Mouse (Mus musculus) CD8-positive naive resting alpha-beta T cell, adult 2 months (primary cell): ENCODE data around the gene Rin2.

Source experiments
- DNase-seq, 2 experiments: peaks; one replicate each; pipeline ENCODE4 v3.0.0; 2022; ENCODE audit warnings: low read depth in 2 of 2, low spot score in 2 of 2

Gene Rin2

DNA sequence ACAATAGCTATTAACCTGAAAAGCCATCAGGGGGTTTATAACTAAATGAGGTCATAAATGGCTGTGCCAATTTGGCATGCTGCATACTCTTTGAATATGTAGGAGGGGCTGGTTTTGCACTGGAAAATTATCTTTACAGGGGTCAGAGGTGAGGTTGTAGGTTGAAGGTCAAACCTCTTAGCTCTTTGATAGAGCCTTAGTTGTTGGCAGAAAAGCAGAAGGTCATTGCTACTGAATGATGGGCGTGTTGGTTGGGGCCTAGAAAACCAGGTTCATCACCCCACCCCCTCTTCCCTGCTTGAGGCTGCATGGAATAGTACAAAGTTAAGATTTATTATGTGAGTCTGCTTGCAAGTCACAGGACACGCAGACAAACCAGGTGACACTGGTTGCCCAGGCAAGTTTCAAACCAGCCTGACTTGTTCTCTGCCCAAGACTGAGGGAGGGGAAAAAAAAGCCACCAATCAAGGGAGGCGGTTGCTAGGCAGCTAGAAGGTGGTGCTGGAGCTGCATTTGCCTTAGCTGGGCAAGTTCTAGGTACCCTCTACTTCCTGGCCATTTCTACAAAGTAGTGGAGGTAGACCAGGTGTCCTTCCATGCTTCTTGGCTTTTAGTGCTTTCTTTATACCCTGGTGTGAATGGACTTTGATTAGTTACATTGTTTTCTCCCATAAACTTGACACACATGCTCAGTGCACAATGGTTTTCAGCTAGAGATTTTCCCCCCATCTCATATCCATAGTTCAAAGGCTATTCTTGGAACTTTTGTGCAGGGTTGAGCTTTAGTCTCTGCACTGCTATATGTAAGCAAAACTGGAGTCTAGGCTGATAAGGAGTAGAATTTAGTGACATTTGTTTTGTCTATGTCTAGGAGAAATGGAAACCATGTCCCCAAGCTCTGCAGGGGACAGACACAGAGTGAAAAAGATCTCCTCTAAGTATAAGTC, 148.0 kb downstream of the Rin2 start:
- DNase-seq: no peak

DNA sequence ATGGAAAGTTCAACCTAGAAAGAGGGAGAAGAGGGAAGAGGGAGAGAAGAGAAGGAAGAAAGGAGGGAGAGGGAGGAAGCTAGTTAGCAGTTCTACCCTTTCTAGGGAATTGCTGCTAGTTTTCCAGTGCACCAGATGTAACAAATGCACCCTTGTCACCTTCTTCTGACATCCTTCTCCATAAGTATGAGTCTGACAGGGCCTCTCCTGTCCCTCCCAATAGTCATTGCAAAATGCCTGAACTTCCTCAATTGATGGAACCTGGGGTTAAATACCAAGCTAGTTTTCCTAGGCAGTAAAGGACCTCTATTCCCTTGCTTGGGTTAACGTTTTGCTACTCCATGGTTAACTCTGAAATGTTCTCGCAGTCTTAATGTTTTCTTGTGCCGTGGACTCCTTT, 149.7 kb downstream of the Rin2 start:
- no peak for DNase-seq

DNA sequence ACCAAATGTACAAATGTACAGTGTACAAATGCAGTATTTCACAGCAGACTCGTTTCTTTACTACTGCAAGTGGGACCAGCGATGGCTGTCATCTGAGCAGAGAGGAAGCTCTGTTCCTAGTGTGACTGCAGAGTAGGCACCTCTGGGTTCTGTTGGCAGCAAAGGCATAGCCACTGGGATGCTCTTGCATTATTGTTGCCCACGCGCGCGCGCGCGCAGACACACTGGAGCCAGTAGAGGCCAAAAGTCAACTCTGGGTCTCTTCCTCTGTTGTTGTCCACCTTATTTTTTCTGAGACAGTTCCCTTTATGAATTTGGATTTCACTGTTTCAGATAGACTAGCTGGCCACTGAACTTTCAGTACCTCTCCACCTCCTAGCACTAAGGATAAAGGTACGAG, 150.2 kb downstream of the Rin2 start:
- DNase-seq: no peak

DNA sequence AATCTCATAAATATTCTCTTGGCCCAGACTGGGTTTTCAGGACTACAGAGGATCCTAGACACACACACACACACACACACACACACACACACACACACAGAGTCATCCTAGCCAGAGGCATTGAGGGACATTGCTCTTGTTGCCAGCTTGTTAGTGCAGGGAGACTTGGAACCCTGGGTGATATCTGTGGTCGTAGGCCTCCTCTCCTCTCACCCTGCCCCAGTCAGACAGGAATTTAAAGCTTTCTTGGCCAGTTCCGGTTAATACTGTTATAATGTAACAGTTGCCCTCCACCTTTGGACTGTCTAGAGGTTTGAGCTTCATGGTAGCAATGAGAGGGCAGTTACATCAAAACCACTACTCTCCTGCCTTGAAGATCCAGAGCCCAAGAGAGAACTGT, 152.9 kb downstream of the Rin2 start:
- DNase-seq: no peak

DNA sequence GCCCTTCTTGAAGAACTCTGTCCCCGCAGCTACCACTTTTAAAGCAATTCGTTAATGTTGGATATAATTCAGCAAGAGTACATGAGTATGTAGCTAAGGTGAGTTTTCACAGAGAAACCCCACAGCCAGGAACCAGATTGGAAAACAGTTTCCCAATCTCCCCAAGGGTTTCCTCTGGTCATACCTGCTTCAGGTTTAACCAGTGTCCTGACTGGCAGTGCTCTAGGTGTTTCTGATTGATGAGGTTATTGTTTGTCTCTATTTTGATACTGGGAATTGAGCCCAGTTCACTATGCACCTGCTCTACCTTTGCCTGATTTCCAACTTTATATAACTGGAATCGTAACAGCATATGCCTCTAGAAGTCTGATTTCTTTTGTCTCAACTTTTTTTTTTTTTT, 153.6 kb downstream of the Rin2 start:
- DNase-seq: no peak

DNA sequence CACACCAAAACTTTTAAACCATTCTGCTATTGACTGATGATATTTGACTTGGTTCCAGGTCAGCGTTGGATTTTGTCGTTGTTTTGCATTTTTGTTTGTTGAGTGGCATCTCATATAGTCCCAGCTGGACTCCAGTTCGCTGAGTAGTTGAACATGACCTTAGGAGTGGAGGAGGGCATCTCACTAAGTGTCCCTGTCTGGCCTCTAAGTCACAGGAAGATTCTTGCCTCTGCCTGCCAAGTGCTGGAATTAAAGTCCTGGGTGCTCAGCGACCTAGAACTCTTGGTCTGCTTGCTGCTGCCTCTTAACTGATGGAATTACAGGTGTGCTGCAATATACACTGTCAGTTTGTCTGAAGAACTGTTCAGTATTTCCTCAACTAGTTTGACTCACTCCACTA, 154.2 kb downstream of the Rin2 start:
- no peak for DNase-seq

DNA sequence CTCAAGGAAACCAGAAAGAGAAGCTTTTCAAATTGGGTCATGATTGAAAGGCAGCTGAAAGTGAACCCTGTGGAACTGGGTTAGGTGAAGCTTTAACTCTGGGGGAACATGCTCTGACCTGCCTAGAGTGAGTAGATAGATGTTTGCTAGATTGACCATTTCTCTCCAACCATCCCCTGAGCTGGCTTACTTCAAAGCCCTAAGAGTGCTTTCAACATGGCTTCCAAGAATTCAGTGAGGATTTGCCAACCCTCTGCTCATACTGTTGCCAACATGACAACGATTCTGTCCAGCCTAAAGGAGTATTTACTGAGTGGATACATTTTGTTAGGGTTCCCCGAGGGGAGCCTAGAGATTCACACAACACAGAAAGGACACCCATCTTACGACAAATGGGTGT, 155.4 kb downstream of the Rin2 start:
- no peak for DNase-seq

DNA sequence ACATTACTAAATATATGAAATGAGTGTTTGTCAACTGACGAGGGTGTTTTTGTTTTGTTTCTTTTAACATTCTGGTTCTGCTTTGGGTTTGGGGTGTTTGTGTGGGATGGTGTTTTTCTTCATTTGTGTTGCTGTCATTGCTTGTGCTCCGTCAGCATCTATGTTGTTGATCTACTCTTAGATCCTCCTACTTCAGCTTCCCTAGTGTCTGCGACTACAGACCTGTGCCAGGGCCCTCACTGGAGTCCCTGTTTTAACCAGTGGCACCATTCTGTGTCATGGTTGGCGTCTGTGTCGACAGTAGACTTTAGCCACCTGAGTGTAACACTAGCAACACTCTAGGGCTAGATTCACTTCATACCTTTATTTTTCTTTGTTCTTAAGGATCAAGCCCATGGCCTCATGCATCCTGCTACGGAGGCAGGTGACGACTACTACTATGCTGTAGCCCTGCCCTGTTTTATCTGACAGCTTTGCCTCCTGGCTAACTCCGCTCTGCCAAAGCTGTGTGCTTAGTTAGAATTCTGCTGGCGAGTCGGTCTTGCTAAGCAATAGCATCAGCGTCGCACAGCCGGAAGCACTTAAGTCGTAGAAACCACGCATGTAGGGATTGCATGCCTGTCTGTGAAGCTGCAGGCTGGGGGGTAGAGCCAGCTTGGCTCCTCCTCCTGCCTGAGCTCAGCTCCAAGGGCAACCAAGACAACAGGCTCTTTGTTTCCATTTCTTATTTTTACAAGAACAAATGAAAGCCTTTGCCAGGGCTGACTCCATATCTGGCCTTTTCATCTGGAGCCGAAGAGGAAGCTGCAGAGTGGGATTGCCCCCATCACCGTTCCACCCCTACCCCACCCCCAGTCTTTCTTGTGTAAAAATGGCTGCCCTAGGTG, 157.2 kb downstream of the Rin2 start:
- DNase-seq: peak; percentile 12 to 13

DNA sequence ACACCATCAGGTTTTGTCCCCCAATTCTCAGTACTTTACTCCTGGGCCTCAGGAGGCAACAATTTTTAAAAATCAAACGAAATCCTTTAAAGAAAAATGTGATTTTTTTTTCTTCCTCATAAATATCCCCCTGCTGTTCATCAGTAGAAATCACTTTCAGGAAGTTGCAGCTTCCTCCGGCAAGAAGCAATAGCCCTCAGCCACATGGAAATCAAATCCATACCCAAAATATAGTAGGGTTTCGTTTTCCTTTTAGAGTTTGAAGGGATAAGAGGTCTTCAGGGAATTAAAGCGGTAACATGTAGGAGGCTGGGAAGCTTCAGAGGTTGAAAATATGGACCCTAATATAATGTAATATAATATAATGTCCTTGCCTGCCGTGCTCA, 157.8 kb downstream of the Rin2 start:
- DNase-seq: no peak

DNA sequence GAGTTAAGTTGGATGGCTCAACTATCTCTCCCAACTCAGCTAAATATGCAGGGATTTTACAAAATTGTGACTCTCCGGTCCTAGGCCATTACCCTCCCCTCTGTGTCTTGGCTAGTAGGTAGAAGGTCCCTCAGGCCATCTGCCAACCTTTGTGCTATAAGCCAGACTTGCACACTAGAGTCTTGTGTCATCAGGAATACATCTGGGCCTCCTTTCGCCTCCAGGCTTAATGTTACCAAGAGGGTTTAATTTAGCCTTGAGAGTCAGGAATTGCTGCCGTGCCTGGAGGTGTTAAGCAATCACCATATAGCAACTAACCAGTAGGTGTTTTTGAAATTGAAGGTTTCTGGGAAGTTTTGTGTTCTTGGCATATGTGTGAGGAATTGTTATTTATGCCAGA, 158.3 kb downstream of the Rin2 start:
- DNase-seq: no peak

DNA sequence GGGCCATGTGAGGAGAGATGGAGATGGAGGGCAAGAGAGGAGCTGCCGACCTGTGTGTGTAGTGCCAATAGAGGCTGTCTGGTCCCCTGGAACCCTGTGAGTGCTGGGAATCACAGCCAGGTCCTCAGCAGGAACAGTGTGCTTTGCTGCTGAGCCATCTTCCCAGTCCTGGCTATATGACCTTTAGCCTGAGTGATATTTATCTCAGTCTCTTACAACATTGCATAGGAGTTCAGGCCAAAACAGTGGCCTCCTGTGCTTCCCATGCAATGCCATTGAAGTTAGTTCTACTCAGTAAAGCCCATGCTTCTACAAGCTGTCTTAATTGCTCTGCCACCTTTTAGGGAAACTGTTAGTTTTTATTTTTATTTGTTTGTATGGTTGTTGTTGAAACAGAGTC, 160.9 kb downstream of the Rin2 start:
- no peak for DNase-seq

DNA sequence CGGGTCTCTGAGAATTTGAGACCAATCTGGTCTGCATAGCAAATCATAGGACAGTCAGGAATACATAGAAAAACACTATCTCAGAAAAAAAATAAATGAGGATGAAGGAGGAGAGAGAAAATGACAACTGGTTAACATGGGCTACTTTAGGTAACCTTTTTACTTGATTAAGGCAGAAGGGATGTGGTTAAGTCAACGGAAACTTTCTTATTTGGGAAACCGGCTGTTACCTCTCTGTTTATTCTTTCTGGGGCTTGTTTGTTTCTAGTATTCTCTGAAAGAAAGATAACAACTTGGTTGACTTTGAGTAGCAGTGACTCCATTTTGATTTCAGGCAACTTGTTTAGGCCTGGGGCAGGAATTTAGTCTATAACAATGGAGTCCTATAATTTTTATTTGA, 163.7 kb downstream of the Rin2 start:
- no peak for DNase-seq

DNA sequence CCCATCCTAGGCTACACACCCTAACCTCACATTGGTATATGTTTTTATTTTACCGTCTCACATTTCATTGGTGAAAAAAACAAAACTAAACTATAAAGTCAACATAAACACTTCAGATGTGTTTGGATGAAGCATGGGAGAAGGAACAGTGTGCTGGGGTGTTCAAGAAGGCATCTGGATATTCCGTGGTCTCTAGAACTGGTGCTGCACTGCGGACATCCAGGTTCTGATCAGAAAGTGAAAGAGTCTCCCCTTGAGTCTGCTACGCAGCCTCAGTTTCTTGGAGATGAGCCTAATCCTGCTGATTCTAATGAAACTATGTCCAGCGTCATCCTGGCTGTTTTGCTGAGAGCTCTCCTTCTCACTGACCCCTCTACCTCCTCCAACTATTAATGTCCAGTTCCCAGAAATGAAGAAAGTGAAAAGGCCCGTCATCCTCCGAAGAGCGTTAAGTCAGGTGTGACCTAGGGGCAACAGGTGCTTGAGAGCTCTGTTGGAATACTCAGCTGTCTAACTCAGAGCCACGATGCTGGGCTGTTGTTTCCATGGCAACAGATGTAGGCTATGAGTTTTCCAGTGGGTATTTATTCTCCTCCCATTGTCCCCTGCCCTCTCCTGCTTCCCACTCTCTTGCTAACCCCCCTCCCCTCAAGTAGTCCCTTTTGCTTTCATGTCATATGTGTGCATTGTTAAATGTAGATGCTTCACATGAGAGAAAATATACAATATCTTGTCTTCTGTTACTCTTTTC, 164.7 kb downstream of the Rin2 start:
- no peak for DNase-seq

DNA sequence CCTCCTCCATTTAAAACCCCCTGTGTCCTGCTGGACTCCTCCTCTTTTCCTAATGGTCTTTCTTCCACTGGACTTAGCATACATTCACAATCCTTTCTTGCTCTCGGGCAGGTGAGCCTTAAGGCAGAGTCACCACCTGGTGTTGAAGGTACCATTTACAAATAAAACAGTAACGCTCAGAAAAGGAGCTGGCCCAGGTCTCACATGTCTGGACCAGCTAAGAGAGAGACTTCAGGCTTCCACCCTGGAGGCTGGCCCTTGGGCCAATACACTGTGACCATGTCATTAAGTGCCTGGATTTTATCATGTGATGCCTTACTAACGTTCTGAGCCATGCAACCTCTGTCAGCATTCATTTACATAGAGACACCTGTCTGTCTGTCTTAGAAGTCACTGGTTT, 165.3 kb downstream of the Rin2 start:
- no peak for DNase-seq

DNA sequence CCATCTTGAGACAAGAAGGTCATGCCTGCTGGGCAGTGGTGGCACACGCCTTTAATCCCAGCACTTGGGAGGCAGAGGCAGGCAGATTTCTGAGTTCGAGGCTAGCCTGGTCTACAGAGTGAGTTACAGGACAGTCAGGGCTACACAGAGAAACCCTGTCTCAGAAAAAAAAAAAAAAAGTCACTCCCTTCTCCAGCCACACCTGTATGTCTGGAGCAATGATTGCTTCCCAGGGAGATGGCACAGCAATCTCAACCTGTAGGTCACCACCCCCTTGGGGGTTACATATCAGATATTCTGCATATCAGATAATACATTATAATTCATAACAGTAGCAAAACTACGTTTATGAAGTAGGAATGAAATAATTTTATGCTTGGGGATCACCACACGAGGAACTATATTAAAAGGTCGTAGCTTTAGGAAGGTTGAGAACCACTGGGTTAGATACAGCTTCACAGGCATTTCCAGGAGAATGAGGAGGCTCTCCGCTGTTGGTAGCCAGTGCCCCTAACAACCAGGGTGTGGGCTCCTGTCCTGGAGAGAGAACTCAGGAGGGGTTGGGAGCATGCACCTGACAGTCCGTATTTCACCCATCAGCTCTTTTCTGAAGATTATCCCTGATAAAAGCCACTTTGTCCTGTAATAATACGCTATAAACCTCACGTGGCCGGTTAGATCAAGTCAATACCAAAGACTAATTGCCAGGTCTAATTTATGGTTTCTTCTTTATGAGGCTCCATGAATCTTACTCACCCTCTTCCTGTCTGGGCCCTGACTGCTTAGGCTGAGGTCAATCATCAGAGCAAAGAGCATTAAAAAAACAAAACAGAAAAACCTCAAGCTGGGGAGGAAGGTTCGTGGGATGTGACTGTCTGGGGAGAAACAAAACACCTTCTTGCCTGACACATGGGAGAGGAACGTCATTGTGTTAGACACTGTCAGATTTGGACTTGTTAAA, 166.2 kb downstream of the Rin2 start:
- DNase-seq: no peak

DNA sequence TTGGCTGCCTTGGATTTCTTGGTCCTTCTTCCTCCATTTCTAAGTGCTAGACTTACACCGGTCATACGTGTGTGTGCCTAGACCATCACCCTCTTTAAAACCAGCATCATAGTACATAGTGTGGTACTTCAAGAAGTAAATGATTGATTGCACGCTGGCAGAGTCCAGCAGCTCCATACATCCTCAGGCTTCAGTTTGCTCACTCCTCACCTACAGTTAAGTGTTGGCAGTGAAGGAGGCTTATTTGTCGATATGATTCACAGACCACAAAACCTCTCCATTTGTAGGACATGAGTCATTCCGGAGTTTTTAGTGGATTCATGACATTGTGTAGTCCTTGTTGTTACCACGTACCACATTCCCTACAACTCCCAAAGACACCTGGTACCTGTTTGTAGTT, 168.3 kb downstream of the Rin2 start:
- DNase-seq: no peak

DNA sequence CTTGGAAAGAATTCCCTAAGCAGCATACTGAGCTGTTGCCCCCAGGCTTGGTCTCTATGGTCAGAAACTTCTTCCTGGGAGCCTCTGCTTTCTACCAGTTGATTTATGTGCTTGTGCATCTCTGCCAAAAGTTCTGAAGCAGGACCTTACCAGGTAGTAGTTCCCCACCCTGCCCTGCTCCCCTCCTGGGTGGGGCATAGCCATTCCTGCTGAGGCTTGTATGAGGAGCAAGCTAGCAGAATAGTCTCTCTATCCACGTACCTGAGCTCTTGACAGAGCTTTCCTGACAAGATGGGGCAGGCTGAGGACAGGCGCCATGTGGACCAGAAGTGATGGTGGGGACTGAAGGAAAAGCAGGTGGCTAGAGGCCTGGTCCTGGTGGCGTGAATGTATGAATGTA, 171.6 kb downstream of the Rin2 start:
- DNase-seq: no peak

DNA sequence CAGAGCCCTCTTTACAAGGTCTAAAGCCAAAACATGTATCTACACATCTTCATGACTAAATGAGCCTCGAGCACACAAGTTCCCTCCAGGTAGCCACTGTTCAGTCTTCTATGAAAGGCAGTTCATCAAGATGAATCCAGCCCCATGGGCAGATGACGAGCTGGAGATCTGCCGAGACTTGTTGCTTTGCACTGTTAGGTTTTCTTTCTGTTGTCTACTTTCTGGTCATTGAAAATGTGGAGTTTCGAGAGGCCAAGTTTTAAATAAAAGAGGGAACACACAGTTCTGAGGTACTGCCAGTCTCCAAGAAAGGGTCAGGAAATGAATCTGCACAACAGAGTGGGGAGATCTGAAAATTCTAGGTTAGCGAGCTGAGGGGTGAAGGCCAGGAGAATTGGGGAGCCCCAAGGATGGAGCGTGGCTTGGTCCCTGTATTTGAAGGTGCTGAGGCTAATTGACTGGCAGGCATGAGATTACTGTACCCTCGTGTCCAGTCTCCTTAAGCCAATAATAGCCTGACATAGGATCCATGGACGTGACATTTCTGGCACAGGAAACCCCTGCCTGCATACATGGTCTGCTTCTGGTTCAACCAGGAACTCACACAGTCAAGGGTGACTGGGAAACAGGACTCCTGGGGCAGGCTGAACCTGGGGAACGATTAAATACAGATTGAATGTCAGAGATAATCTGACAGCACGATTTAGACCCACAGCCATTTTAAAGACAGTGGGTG, 174.3 kb downstream of the Rin2 start:
- no peak for DNase-seq

DNA sequence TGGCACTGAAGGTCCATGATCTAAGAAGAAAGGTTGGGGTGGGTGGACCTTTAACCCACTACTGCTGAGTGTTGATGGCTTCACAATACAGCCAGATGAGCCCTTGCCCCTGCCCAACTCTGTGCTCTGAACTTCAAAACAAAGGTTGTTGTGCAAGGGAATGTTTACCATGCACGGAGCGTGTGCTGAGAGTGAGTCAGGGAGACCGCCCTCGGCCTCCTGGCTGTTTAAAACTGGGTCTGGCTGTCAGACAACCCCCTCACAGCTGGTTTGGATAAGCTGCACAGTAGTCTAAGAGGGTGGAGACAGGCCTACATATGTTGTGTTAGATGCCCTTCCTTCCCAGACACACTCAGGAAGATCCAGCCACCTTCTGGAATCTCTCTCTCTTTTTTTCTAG, 175.8 kb downstream of the Rin2 start:
- no peak for DNase-seq

DNA sequence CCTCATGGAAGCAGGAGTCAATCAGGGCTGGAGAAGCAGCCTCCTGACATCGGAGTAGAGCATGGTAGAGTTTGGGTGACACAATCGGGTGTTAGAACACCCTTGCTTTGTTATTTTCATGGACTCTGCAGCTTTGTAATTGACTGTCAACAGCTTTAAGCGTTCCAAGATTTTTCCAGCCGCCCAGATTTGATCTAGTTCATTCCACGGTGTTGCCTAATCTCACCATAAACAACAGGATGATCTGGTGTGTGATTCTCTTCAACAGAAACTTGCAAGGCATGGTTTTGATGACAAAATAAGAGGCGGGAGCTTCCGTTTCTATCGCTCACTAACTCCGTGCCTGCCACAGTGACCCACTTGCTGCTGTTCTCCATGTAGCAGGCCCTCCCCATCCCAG, 180.8 kb downstream of the Rin2 start:
- DNase-seq: no peak
